ENCODE assay signal across 13 mouse cellular contexts in the genomic region with DNA sequence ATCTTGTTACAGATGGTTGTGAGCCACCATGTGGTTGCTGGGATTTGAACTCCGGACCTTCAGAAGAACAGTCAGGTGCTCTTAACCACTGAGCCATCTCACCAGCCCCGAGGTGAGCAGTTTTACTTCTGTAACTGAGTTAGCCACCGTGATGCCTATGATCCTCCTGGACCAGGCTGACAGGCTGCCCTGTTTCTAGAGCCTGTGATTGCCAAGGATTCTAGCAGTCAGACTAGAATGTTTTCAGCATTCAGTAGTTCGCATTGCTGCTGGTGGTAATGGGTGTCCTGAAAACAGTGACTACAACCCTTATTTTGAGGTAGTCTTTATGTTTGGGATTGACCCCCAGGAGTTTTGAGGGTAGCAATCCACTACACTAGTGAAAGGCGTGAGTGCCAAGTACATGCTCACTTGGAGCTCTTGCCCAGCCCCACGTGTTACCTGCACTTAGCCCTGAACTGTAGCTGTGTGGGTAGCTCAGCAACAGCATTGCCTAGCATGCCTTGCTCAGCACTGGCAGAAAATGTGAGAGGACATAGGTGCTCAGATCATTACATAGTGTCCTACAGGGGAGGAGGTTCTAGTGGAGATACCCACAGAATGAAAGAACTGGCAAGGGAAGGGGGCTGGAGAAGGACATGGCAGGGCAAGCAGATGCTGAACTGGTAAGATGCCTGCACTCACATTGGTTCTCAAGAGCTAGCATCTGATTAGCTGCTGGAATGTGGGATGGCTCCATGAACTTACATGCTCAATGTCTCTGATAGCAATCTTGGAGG. TPM values are rescaled to one million over a fixed set of nuclear protein-coding genes. Genes with fewer than 3 reads are reported as not detected.
DNase-seq lines count a peak whose midpoint lies in the region; ATAC-seq lines count a peak whose summit lies in the region.
"Had no signal": no experiment of that assay in that cellular context is flagged by ENCODE, and none has a peak within 500 bp of the region (broad histone marks: within the 10 kb centered on the region; RNA-seq: fewer than 3 reads in every experiment).

No protein-coding gene starts in this region.

- H3K27me3 ChIP-seq in hindbrain, embryonic 13.5 days = no peaks in the 10 kb centered on the region
- no peaks in the 10 kb centered on the region for H3K27me3 ChIP-seq in hindbrain, embryonic 12.5 days
- no peaks in the 10 kb centered on the region for H3K27me3 ChIP-seq in midbrain, embryonic 16.5 days (ENCODE audit: control insufficient read depth, insufficient read depth, low read depth, low read length)
- H3K27me3 ChIP-seq in midbrain, embryonic 10.5 days (ENCODE audit: low read depth, poor library complexity, severe bottlenecking) = no peaks in the 10 kb centered on the region

- H3K4me1 ChIP-seq in hindbrain, embryonic 13.5 days (replicated peaks) = peaks cover 14% of the 10 kb centered on the region
- peaks cover 3% of the 10 kb centered on the region for H3K4me1 ChIP-seq in hindbrain, embryonic 12.5 days
- 0 out of 2 replicates have a peak, but pooled peaks cover 2% of the 10 kb centered on the region for H3K4me1 ChIP-seq in midbrain, embryonic 16.5 days (ENCODE audit: control insufficient read depth, insufficient read depth, low read length)
- H3K4me1 ChIP-seq in midbrain, embryonic 10.5 days = 0 out of 2 replicates have a peak, but pooled peaks cover 4% of the 10 kb centered on the region

- no peak overlapping the region for H3K4me2 ChIP-seq in hindbrain, embryonic 13.5 days
- no peak overlapping the region for H3K4me2 ChIP-seq in hindbrain, embryonic 12.5 days (replicated peaks)
- H3K4me2 ChIP-seq in midbrain, embryonic 16.5 days (ENCODE audit: low read length) = no peak overlapping the region
- H3K4me2 ChIP-seq: midbrain, embryonic 11.5 days had no signal

- no peaks in the 10 kb centered on the region for H3K9me3 ChIP-seq in hindbrain, embryonic 13.5 days
- H3K9me3 ChIP-seq in hindbrain, embryonic 12.5 days (replicated peaks) = no peaks in the 10 kb centered on the region
- no peaks in the 10 kb centered on the region for H3K9me3 ChIP-seq in midbrain, embryonic 16.5 days (replicated peaks; ENCODE audit: control insufficient read depth, low read length, poor library complexity, severe bottlenecking)
- no peaks in the 10 kb centered on the region for H3K9me3 ChIP-seq in midbrain, embryonic 10.5 days (replicated peaks)

- H3K36me3 ChIP-seq in hindbrain, embryonic 13.5 days = peaks cover 77% of the 10 kb centered on the region
- H3K36me3 ChIP-seq in hindbrain, embryonic 12.5 days = peaks cover 69% of the 10 kb centered on the region
- peaks cover 29% of the 10 kb centered on the region for H3K36me3 ChIP-seq in midbrain, embryonic 16.5 days (ENCODE audit: control insufficient read depth, insufficient read depth, low read length)
- H3K36me3 ChIP-seq in midbrain, embryonic 10.5 days = peaks cover 85% of the 10 kb centered on the region

- peak; percentile 41 for DNase-seq in embryo, embryonic 10 days (ENCODE audit: low spot score)
- no peak for DNase-seq in embryo, embryonic 11 days
- no peak for DNase-seq in midbrain, embryonic 10.5 days (ENCODE audit: low spot score)
- no peak for DNase-seq in ovary, adult 18-20 months (ENCODE audit: low spot score)
- no peak for DNase-seq in urinary bladder, adult 18-20 months (ENCODE audit: low spot score in 2 of 2)
- DNase-seq: cerebellum, adult 9-10 months; gastrocnemius, postnatal 14 days; heart, postnatal 36 days; lung, adult 2 months had no signal

- 87% methylated on average over 6 of the region's 6 CpGs for WGBS in hindbrain, embryonic 13.5 days
- WGBS in hindbrain, embryonic 12.5 days = 88% methylated on average over 6 of the region's 6 CpGs
- WGBS in midbrain, embryonic 16.5 days = 84% methylated on average over 6 of the region's 6 CpGs
- 87% methylated on average over 6 of the region's 6 CpGs for WGBS in midbrain, embryonic 10.5 days

- no peak overlapping the region for H3K9ac ChIP-seq in hindbrain, embryonic 13.5 days
- no peak overlapping the region for H3K9ac ChIP-seq in hindbrain, embryonic 12.5 days
- H3K9ac ChIP-seq in midbrain, embryonic 16.5 days (ENCODE audit: low read depth, low read length) = no peak overlapping the region

- H3K27ac ChIP-seq in hindbrain, embryonic 13.5 days = no peak overlapping the region
- H3K27ac ChIP-seq in hindbrain, embryonic 12.5 days = no peak overlapping the region
- H3K27ac ChIP-seq in midbrain, embryonic 16.5 days (ENCODE audit: low read length) = no peak overlapping the region
- no peak overlapping the region for H3K27ac ChIP-seq in midbrain, embryonic 10.5 days (replicated peaks)

- H3K4me3 ChIP-seq in hindbrain, embryonic 13.5 days = no peak overlapping the region
- no peak overlapping the region for H3K4me3 ChIP-seq in hindbrain, embryonic 12.5 days
- no peak overlapping the region for H3K4me3 ChIP-seq in midbrain, embryonic 16.5 days (ENCODE audit: low read depth, low read length)
- H3K4me3 ChIP-seq in midbrain, embryonic 10.5 days = no peak overlapping the region

- ATAC-seq in hindbrain, embryonic 13.5 days (ENCODE audit: low FRiP score) = peak; percentile 16; the same call in 1 of the 2 replicates
- no peak for ATAC-seq in hindbrain, embryonic 12.5 days (ENCODE audit: low FRiP score)
- ATAC-seq in midbrain, embryonic 16.5 days = peak; percentile 49; the same call in 1 of the 2 replicates

RNA-seq across cellular contexts. Expression of a gene that starts 11.9 kb away (rescaled TPM):
- polyA plus RNA-seq in hindbrain, embryonic 13.5 days (2015; fragmentation: Nextera tagmentation; extraction: Ambion mirVana) = 506 and 515 TPM in 2 replicates
- polyA plus RNA-seq in hindbrain, embryonic 12.5 days (2016; fragmentation: Nextera tagmentation; extraction: Ambion mirVana) = 662 and 667 TPM in 2 replicates
- 425 and 475 TPM in 2 replicates for polyA plus RNA-seq in midbrain, embryonic 16.5 days (2015; fragmentation: Nextera tagmentation; extraction: Ambion mirVana)
- polyA plus RNA-seq in midbrain, embryonic 10.5 days (2016; fragmentation: Nextera tagmentation; extraction: Ambion mirVana) = 789 and 839 TPM in 2 replicates

RNA-seq across cellular contexts. Expression of a gene that starts 36.5 kb away (rescaled TPM):
- 111 and 122 TPM in 2 replicates for polyA plus RNA-seq in hindbrain, embryonic 13.5 days (2015; fragmentation: Nextera tagmentation; extraction: Ambion mirVana)
- polyA plus RNA-seq in hindbrain, embryonic 12.5 days (2016; fragmentation: Nextera tagmentation; extraction: Ambion mirVana) = 150 and 152 TPM in 2 replicates
- polyA plus RNA-seq in midbrain, embryonic 16.5 days (2015; fragmentation: Nextera tagmentation; extraction: Ambion mirVana) = 83.1 and 90.9 TPM in 2 replicates
- polyA plus RNA-seq in midbrain, embryonic 10.5 days (2016; fragmentation: Nextera tagmentation; extraction: Ambion mirVana) = 115 and 130 TPM in 2 replicates

RNA-seq across cellular contexts. Expression of a gene that starts 46.4 kb away (rescaled TPM):
- 56.5 and 56.9 TPM in 2 replicates for polyA plus RNA-seq in hindbrain, embryonic 13.5 days (2015; fragmentation: Nextera tagmentation; extraction: Ambion mirVana)
- polyA plus RNA-seq in hindbrain, embryonic 12.5 days (2016; fragmentation: Nextera tagmentation; extraction: Ambion mirVana) = 39.0 and 43.6 TPM in 2 replicates
- polyA plus RNA-seq in midbrain, embryonic 16.5 days (2015; fragmentation: Nextera tagmentation; extraction: Ambion mirVana) = 115 and 148 TPM in 2 replicates
- polyA plus RNA-seq in midbrain, embryonic 10.5 days (2016; fragmentation: Nextera tagmentation; extraction: Ambion mirVana) = 19.1 and 24.8 TPM in 2 replicates
